Mouse (Mus musculus) urinary bladder, postnatal 4 days (tissue): Measurements from ENCODE around the gene F2r.

Experiments used
- DNase-seq, 2 experiments: peaks; one replicate each; pipeline ENCODE4 v3.0.0; 2021 to 2022; ENCODE audit warnings: low spot score in 2 of 2

The F2r gene

GRCm38 (mm10) chr13:95618309-95618712 is at the start of gene F2r:
F2r (minus strand) TSS chr13:95618487.
- DNase-seq, result peak; percentile 75 to 81

- no peak for DNase-seq
Measured at GRCm38 (mm10) chr13:95667260-95667659, 49.0 kb upstream of the F2r start.

- DNase-seq, result no peak
Measured at GRCm38 (mm10) chr13:95665644-95666356, 47.5 kb upstream of the F2r start.

- DNase-seq, result no peak
Measured at GRCm38 (mm10) chr13:95663834-95664233, 45.5 kb upstream of the F2r start.

GRCm38 (mm10) chr13:95659432-95659831 is 41.1 kb upstream of the F2r start:
- no peak for DNase-seq

- no peak for DNase-seq
Measured at GRCm38 (mm10) chr13:95657171-95657570, 38.9 kb upstream of the F2r start.

GRCm38 (mm10) chr13:95655284-95655683 is 37.0 kb upstream of the F2r start:
- no peak for DNase-seq

- no peak for DNase-seq
Measured at GRCm38 (mm10) chr13:95653696-95654095, 35.4 kb upstream of the F2r start.

GRCm38 (mm10) chr13:95651870-95652668 is 33.8 kb upstream of the F2r start:
- no peak for DNase-seq

GRCm38 (mm10) chr13:95649941-95650340 is 31.7 kb upstream of the F2r start:
- no peak for DNase-seq

- no peak for DNase-seq
Measured at GRCm38 (mm10) chr13:95647248-95647647, 29.0 kb upstream of the F2r start.

GRCm38 (mm10) chr13:95646687-95647111 is 28.4 kb upstream of the F2r start:
- no peak for DNase-seq

- DNase-seq, result no peak
Measured at GRCm38 (mm10) chr13:95643740-95644139, 25.5 kb upstream of the F2r start.

- DNase-seq, result no peak
Measured at GRCm38 (mm10) chr13:95641061-95641986, 23.0 kb upstream of the F2r start.

- no peak for DNase-seq
Measured at GRCm38 (mm10) chr13:95640408-95640807, 22.1 kb upstream of the F2r start.

- no peak for DNase-seq
Measured at GRCm38 (mm10) chr13:95639336-95640116, 21.2 kb upstream of the F2r start.

- no peak for DNase-seq
Measured at GRCm38 (mm10) chr13:95638894-95639293, 20.6 kb upstream of the F2r start.

- no peak for DNase-seq
Measured at GRCm38 (mm10) chr13:95637737-95638136, 19.4 kb upstream of the F2r start.

GRCm38 (mm10) chr13:95635301-95635700 is 17.0 kb upstream of the F2r start:
- DNase-seq, result no peak

GRCm38 (mm10) chr13:95634451-95634850 is 16.2 kb upstream of the F2r start:
- no peak for DNase-seq

GRCm38 (mm10) chr13:95633384-95633783 is 15.1 kb upstream of the F2r start:
- DNase-seq, result no peak
